Mouse (Mus musculus): ENCODE measurements at regions not wholly inside any gene's neighbourhood (a gene's known extent, or its start where the extent isn't known, plus 50 kb on each side); places are given as distances from the start of the nearest gene placed in this dataset.

DNA sequence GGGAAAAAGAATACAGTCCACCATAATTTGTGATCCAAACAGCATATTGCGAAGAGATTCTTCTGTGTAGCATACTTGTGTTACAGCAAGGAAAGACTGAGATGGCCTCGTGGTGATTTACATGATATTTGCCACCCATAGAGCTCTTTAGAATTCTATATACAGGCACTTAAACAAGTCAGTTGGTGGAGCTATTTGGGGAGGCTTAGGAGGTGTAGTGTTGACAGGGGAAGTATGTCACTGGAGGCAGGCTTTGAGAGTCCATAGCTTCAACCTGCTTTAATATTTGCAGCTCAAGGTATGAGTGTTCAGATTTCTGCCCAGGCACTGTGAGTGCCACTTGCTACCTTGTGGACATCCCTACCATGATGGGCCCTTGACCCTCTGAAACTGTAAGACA, 187.3 kb downstream of the Ostf1 start:
- no peak for ATAC-seq (ENCODE audit: low FRiP score)
- H3K9me3 ChIP-seq: no peaks in the 10 kb centered on the region
- H3K27ac ChIP-seq: no peak overlapping the region
- H3K27me3 ChIP-seq: no peaks in the 10 kb centered on the region
- WGBS: 81% methylated on average over 2 of the region's 2 CpGs
- H3K4me1 ChIP-seq (replicated peaks): no peaks in the 10 kb centered on the region
- no peak overlapping the region for H3K4me2 ChIP-seq
- H3K9ac ChIP-seq: no peak overlapping the region
- no peak overlapping the region for H3K4me3 ChIP-seq
- no peaks in the 10 kb centered on the region for H3K36me3 ChIP-seq

DNA sequence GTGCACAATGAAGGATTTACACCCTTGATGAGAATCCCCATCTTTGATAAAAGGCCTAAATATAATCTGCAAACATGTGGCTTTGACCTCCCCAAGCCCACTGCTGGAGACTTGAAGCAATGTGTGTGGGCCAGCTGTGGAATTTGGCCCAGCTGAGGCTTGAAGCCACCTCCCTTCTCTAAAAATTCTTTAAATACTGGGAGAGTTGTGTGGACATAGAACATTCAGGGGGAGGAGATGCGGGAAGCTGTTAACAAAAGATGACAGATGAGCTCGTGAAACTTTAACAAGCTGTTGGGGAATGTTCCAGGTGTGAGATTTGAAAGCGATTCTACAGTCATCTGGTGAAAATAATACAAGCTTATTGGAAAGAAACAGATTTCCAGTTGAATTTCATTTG, 195.3 kb downstream of the Ostf1 start:
- no peak for ATAC-seq (ENCODE audit: low FRiP score)
- H3K27me3 ChIP-seq: no peaks in the 10 kb centered on the region
- WGBS: 62% methylated on average over 3 of the region's 3 CpGs

DNA sequence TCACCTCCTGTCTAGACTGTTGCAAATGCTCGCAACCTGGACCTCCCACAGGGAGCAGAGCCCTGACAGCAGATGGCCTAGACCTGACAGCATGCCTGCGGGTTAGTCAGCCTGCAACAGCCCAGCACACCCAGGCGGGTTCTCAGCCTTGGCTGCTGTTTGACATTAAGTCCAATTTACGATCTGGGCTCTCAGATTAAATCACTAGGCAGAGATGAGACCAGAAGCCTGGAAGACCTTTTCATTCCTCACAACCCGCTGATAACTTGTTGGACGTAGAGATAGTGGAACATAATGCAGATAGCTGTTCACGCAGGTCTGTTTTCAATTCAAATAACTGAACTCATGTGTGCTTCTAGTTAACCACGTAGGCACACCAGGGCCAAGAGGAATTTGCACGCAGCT, 211.2 kb downstream of the Ostf1 start:
- Histone ChIP-seq H3K4me3 (no peak overlapping the region), H3K27me3 (no peaks in the 10 kb centered on the region), H3K9me3 (no peaks in the 10 kb centered on the region), H3K27ac (no peak overlapping the region), H3K36me3 (no peaks in the 10 kb centered on the region), H3K9ac (no peak overlapping the region), H3K4me2 (no peak overlapping the region), H3K4me1 (replicated peaks) (no peaks in the 10 kb centered on the region)
- 71% methylated on average over 9 of the region's 9 CpGs for WGBS
- ATAC-seq (ENCODE audit: low FRiP score): no peak

More for the DNA sequence above, 195.3 kb downstream of the Ostf1 start:
- Histone ChIP-seq H3K4me2 (no peak overlapping the region), H3K36me3 (no peaks in the 10 kb centered on the region), H3K9ac (no peak overlapping the region), H3K4me3 (no peak overlapping the region), H3K9me3 (no peaks in the 10 kb centered on the region), H3K4me1 (replicated peaks) (no peaks in the 10 kb centered on the region), H3K27ac (no peak overlapping the region)

DNA sequence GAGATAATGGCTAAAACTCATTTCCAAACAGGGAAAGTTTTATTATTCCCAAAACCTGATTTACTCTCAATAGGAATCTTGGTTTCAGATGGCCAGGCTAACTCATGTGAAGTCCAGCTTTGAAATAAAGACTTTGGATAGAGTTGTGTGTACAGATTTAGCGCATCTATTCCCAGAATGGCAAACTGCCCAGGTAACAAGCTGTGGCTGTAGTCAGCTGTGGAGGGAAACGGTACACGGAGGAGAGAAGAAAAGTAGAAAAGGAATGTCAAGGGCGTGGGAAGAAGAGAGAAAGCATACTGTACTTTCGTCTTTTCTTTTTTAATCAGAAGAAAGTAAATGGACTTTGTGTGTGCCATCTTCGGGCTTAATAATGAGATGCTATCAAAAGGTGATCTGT, 213.1 kb downstream of the Ostf1 start:
- no peak overlapping the region for H3K27ac ChIP-seq
- no peak for ATAC-seq (ENCODE audit: low FRiP score)
- no peak overlapping the region for H3K4me3 ChIP-seq
- no peaks in the 10 kb centered on the region for H3K27me3 ChIP-seq
- no peaks in the 10 kb centered on the region for H3K36me3 ChIP-seq
- H3K4me1 ChIP-seq (replicated peaks): no peaks in the 10 kb centered on the region
- H3K4me2 ChIP-seq: no peak overlapping the region
- H3K9ac ChIP-seq: no peak overlapping the region
- 90% methylated on average over 6 of the region's 6 CpGs for WGBS
- no peaks in the 10 kb centered on the region for H3K9me3 ChIP-seq

DNA sequence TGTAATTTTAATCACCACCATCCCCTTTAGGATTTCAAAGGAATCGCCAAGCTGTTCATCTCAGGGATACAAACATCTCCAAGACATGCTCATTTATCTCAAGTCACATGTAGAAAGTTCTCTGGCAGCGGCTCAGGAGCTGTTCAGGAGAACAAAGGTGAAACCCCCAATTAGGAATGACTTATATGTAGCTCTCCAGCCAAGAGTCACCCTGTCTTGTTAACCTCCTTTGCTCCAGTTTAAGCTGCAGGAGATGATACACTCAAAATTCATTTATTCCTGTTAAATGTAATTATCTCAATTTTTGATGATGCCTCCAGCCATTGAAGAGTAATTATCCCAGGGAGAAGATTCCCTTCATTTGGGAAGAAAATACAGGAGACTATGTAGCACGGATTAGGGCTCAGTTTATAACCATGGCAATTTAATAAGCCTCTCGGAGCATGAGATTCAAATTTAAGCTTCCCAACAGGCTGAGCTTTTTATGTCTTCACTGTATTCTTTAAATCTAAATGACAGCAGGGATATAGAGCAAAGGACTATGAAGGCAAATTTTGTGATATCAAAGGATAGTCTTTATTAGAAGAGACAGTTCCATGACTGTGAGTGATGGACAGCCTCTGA, 254.0 kb downstream of the Ostf1 start:
- Histone ChIP-seq H3K27me3 (no peaks in the 10 kb centered on the region), H3K4me1 (replicated peaks) (no peaks in the 10 kb centered on the region), H3K9me3 (no peaks in the 10 kb centered on the region), H3K9ac (no peak overlapping the region), H3K4me2 (no peak overlapping the region), H3K4me3 (no peak overlapping the region), H3K27ac (no peak overlapping the region), H3K36me3 (no peaks in the 10 kb centered on the region)
- 71% methylated on average over 4 of the region's 4 CpGs for WGBS
- no peak for ATAC-seq (ENCODE audit: low FRiP score)

DNA sequence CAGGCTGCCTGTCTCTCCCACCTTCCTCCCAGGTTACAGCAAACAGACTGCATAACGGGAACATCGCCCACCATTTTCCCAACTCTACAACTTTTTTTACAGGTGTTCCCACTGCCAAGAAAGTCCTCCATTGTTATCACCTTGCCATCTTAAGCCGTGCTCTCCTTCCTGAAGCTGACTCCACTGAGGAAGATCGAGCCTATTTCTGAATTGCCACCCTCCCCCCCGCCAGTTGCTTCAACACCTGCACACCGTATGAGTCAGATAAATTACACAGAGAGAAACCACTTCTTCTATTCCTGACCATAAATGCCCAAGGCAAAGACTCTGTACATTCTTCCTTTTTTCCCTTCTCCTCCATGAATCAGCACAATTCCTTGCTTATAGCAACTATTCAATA, 263.0 kb downstream of the Ostf1 start:
- 90% methylated on average over 6 of the region's 6 CpGs for WGBS
- no peak overlapping the region for H3K4me3 ChIP-seq
- ATAC-seq (ENCODE audit: low FRiP score): no peak
- H3K27me3 ChIP-seq: no peaks in the 10 kb centered on the region
- H3K27ac ChIP-seq: no peak overlapping the region
- H3K9me3 ChIP-seq: no peaks in the 10 kb centered on the region
- H3K36me3 ChIP-seq: no peaks in the 10 kb centered on the region
- no peak overlapping the region for H3K9ac ChIP-seq
- no peaks in the 10 kb centered on the region for H3K4me1 ChIP-seq (replicated peaks)
- no peak overlapping the region for H3K4me2 ChIP-seq

DNA sequence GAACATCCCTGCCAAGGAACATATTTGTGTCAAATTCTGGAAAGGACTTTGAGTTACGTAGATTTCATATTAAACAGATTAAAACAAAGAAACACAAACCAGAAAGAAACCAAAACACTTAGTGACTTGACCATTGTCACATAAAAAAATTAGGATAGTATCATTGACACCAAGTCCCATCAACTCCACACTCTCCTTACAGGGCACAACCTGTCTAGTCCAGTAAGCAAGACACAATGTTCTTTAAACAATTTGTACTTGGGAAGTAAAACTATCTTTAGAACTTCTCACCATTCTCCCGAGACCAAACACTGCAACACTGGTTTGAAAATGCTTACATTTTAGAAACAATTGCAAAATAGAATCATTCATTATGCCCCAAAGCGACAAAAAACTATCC, 277.7 kb downstream of the Ostf1 start:
- Histone ChIP-seq H3K4me2 (no peak overlapping the region), H3K27me3 (no peaks in the 10 kb centered on the region), H3K27ac (no peak overlapping the region), H3K9me3 (no peaks in the 10 kb centered on the region), H3K4me3 (no peak overlapping the region), H3K4me1 (replicated peaks) (no peaks in the 10 kb centered on the region), H3K36me3 (no peaks in the 10 kb centered on the region), H3K9ac (no peak overlapping the region)
- ATAC-seq (ENCODE audit: low FRiP score): no peak
- 93% methylated on average over 3 of the region's 3 CpGs for WGBS

DNA sequence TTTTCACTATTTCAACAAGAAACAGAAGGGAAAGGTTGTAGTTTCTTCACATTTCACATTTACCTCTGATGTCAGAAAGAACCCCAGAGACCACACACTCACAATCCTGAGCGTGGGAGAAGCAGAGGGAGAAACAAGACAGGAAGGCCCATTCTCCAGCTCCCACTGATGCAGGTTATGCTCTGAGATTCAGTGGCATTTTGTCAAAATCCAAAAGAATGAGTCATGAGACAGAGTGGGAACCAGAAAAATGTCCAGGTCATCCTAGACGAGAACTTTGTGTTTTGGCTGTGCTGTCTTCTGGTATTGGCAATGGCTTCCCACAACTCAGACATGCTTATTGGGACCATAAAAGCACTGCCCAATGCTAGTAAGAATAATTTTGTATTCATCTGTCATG, 285.9 kb downstream of the Ostf1 start:
- no peak overlapping the region for H3K27ac ChIP-seq
- no peaks in the 10 kb centered on the region for H3K4me1 ChIP-seq (replicated peaks)
- ATAC-seq (ENCODE audit: low FRiP score): no peak
- H3K36me3 ChIP-seq: no peaks in the 10 kb centered on the region
- no peak overlapping the region for H3K4me2 ChIP-seq
- no peak overlapping the region for H3K9ac ChIP-seq
- H3K27me3 ChIP-seq: no peaks in the 10 kb centered on the region
- no peaks in the 10 kb centered on the region for H3K9me3 ChIP-seq
- no peak overlapping the region for H3K4me3 ChIP-seq
- WGBS: 94% methylated on average over 2 of the region's 2 CpGs

DNA sequence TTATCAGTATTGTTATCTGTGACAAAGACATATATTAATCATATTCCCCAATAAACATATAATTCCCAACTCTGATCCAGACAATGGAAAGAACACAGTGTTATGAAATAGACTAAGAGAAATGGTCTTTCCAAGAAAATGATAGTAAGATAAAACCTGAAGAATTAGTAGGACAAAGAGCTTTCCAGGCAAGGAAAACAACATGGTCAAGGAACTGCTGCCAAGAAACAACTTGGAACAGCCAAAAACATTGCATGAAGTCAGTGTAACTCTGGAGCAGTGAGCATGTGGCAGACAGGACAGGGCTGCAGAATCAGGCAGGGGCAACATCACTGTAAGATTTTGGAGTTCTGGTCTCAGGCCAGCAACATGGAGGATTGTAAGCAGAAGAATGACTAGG, 288.0 kb downstream of the Ostf1 start:
- no peak overlapping the region for H3K9ac ChIP-seq
- H3K4me1 ChIP-seq (replicated peaks): no peaks in the 10 kb centered on the region
- no peak for ATAC-seq (ENCODE audit: low FRiP score)
- H3K4me2 ChIP-seq: no peak overlapping the region
- no peaks in the 10 kb centered on the region for H3K9me3 ChIP-seq
- no peaks in the 10 kb centered on the region for H3K36me3 ChIP-seq
- no peaks in the 10 kb centered on the region for H3K27me3 ChIP-seq
- H3K4me3 ChIP-seq: no peak overlapping the region
- no peak overlapping the region for H3K27ac ChIP-seq

DNA sequence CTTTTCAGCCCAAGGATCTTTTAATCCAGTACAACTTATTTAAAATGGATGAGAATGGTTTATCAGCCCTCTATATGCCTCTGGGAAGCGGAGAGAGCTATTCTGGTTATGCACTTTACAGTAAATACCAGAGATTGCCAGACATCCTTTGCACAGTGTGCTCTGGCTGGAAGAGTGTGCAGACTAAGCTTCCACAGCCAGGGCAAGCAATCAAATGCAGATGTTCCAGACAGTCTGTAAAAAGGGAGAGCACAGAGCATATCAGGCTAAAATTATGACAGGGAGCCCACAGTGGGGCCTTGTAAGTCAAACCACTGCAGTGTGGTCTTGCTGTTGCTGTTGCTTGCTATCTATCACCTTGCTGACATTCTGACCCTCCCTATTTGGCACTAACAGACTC, 288.6 kb downstream of the Ostf1 start:
- no peak for ATAC-seq (ENCODE audit: low FRiP score)
- H3K27ac ChIP-seq: no peak overlapping the region
- no peaks in the 10 kb centered on the region for H3K36me3 ChIP-seq
- H3K27me3 ChIP-seq: no peaks in the 10 kb centered on the region
- no peak overlapping the region for H3K9ac ChIP-seq
- no peaks in the 10 kb centered on the region for H3K4me1 ChIP-seq (replicated peaks)
- H3K4me2 ChIP-seq: no peak overlapping the region
- no peaks in the 10 kb centered on the region for H3K9me3 ChIP-seq
- H3K4me3 ChIP-seq: no peak overlapping the region
- 86% methylated on average over 1 of the region's 1 CpGs for WGBS

DNA sequence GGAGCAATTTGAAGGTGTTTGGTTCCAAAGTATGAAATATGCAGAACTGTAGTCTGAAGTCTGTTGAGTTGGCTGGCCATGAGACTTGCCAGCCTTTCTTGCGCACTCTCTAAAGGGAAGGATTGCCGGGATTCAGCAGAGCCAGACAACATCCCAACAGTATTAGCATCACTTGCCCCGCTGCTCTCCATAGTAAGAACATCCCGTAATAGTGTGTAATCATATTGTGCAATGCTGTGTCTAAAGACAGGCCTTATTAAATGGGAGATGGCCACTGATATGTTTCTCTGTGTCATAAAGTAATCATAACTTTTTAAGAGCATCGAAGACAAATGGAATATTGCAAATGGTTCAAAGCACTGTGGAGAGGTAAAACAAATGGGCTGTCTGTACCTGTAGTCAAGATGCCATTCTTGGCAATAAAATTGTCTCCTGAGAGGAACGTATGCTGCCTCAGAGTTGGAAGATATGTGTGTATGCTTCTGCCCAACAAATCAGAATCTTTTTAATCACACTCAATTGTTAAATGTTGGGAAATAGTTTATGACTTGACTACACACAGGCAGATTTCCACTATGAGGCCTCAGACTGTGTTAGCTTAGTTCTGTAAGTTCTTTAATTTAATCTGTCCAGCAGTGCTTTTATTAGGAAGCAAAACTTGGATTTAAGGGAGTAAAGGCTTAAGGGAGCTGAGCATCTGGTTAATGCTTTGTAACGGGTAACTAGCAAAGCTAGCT, 293.6 kb downstream of the Ostf1 start:
- no peaks in the 10 kb centered on the region for H3K36me3 ChIP-seq
- no peaks in the 10 kb centered on the region for H3K4me1 ChIP-seq (replicated peaks)
- H3K9ac ChIP-seq: no peak overlapping the region
- no peak for ATAC-seq (ENCODE audit: low FRiP score)
- H3K27ac ChIP-seq: no peak overlapping the region
- H3K27me3 ChIP-seq: no peaks in the 10 kb centered on the region
- H3K9me3 ChIP-seq: no peaks in the 10 kb centered on the region
- no peak overlapping the region for H3K4me3 ChIP-seq
- H3K4me2 ChIP-seq: no peak overlapping the region
- WGBS: 94% methylated on average over 7 of the region's 7 CpGs

DNA sequence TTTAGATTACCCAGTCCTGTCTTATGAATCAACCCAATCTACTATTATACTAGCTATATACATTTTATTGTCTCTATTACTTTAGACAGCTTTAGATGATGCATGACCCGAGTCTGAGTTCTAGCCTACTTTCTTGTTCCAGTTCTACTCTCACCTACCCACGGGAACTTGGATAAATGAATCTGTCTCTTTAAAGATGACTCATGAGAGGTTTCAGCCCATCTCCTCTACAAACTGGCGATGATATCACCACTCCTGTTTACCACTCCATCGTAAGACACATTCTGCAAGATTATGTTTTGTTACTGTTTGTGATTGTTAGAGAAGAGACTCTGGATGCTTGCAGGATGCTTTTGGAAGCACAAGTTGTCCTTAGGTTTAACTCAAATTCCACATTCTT, 295.0 kb downstream of the Ostf1 start:
- Histone ChIP-seq H3K9ac (no peak overlapping the region), H3K27ac (no peak overlapping the region), H3K4me2 (no peak overlapping the region), H3K27me3 (no peaks in the 10 kb centered on the region), H3K4me3 (no peak overlapping the region), H3K9me3 (no peaks in the 10 kb centered on the region), H3K4me1 (replicated peaks) (no peaks in the 10 kb centered on the region), H3K36me3 (no peaks in the 10 kb centered on the region)
- 90% methylated on average over 4 of the region's 4 CpGs for WGBS
- ATAC-seq (ENCODE audit: low FRiP score): no peak

DNA sequence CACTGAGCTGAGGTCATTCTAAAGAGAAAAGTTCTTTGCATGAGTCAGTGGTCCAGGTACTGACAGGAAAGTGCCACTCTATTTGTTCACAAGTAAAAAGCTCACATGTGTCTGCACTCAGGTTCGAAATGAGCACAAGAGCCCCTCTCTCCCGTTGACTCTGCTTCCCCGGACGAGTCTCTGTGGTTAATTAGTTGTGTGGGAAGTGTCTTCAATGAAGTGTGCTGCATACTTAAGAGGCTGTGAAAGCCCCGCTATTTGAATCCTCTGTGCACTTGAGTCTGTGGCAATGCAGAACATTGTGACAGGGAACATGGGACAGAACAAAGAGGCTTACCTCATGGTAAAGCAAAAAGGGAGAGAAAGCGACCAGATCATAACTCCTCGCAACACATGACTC, 297.0 kb downstream of the Ostf1 start:
- no peak for ATAC-seq (ENCODE audit: low FRiP score)

More for the DNA sequence above, 297.0 kb downstream of the Ostf1 start:
- Histone ChIP-seq H3K4me3 (no peak overlapping the region), H3K4me1 (replicated peaks) (no peaks in the 10 kb centered on the region), H3K27me3 (no peaks in the 10 kb centered on the region), H3K36me3 (no peaks in the 10 kb centered on the region), H3K4me2 (no peak overlapping the region), H3K9ac (no peak overlapping the region), H3K9me3 (no peaks in the 10 kb centered on the region), H3K27ac (no peak overlapping the region)
- WGBS: 57% methylated on average over 7 of the region's 7 CpGs

All from hindbrain, embryonic 13.5 days (tissue).